Mouse (Mus musculus) heart, embryonic 16.5 days (tissue): ENCODE measurements around the gene 1700001C19Rik. TPM values are rescaled to one million over a fixed set of nuclear protein-coding genes. Genes with fewer than 3 reads are reported as not detected.

Experiments used
- ATAC-seq: fragments of 200-750 bp; cut with Nextera tagmentation; replicated peaks from 2 replicates; pipeline ENCODE4 v1.8.0; 2017; ENCODE audit warnings: moderate number of reproducible peaks; ENCODE audit not compliant: insufficient read depth, low FRiP score; ENCODE audit errors: extremely low read depth
- H3K27ac ChIP-seq: fragments of 300-500 bp; sonication (generic); 2 replicates; pipeline ENCODE4 v1.5.1; 2014; ENCODE audit warnings: mild to moderate bottlenecking, low read length, control low read depth, moderate library complexity
- H3K27me3 ChIP-seq: fragments of 300-500 bp; sonication (generic); 2 replicates; pipeline ENCODE4 v1.6.1; 2014; ENCODE audit warnings: low read length, mixed read lengths; ENCODE audit not compliant: control insufficient read depth, insufficient read depth
- H3K36me3 ChIP-seq: fragments of 300-500 bp; sonication (generic); 2 replicates; pipeline ENCODE4 v1.6.1; 2014; ENCODE audit not compliant: control insufficient read depth, insufficient read depth
- H3K4me1 ChIP-seq: fragments of 300-500 bp; sonication (generic); 2 replicates; pipeline ENCODE4 v1.6.1; 2014; ENCODE audit warnings: low read length, mixed read lengths; ENCODE audit not compliant: control insufficient read depth, insufficient read depth
- H3K4me2 ChIP-seq: fragments of 300-500 bp; sonication (generic); 2 replicates; pipeline ENCODE4 v1.6.1; 2014; ENCODE audit warnings: low read depth, mild to moderate bottlenecking, control low read depth, low read length
- H3K4me3 ChIP-seq: fragments of 300-500 bp; sonication (generic); 2 replicates; pipeline ENCODE4 v1.5.1; 2014; ENCODE audit warnings: mild to moderate bottlenecking, control low read depth, low read length
- H3K9ac ChIP-seq: fragments of 300-500 bp; sonication (generic); 2 replicates; pipeline ENCODE4 v1.6.1; 2014; ENCODE audit warnings: low read length, control low read depth
- H3K9me3 ChIP-seq: fragments of 300-500 bp; sonication (generic); replicated peaks from 2 replicates; pipeline ENCODE4 v1.6.1; 2016; ENCODE audit warnings: low read length; ENCODE audit not compliant: control insufficient read depth
- WGBS: fragments of 180-500 bp; shearing (Covaris S2); extraction: QIAGEN DNeasy Blood & Tissue Kit; methylation state at CpG from one replicate; pipeline ENCODE4 v1.1.7; 2014; 5-methylcytosine and 5-hydroxymethylcytosine counted together
- polyA plus RNA-seq: library from polyadenylated mRNA; unstranded; fragments of >200 nt; fragmentation: Nextera tagmentation; extraction: Ambion mirVana; gene quantifications from 2 replicates; pipeline ENCODE4 v1.2.1, GENCODE M21; 2015

Gene 1700001C19Rik
- polyA plus RNA-seq, 1 experiment from 2014 or later = 0.64 TPM

DNA sequence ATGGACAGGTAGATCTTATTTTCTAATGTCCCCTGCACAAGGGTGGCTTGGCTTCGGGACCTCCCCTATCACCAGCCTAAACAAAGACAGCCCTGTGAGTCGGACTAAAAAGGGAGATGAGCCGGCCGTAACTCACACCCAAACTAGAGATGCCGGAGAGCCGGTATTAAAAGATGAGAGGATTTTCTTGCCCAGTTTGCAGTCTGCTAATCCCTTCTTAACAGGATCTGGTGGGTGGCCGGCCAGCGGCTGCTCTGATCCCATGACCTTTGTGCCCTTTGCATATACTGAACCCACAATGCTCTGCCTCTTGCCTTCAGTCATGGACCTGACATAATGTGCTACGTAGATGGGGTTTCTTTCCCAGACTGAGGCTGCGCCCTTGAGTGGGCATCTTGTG is 36.7 kb downstream of the 1700001C19Rik start, which contains the start of gene Guca1a:
Gene Guca1a, minus strand, starts transcription at position 134 of the 400 bp plus-strand sequence.
- 59% methylated on average over 10 of the region's 10 CpGs for WGBS

DNA sequence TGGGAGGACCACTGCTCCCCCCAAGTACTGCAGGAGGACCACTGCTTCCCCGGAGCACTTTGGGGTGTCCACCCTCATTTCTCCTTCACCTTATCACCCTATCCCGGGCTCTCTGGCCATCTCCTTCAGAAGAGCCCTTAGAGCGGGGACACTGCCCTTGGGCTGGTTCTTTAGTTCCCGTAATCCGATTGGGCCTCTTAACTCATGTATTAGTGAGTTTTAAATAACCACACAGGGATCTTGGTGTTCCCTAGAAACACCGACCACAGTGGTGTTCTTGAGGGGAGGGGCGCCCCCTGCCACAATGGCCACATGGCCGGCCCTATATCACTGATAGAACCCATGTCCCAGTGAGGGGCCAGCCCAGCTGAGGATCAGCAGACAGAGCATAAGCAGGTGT is 38.1 kb downstream of the 1700001C19Rik start:
- no peak overlapping the region for H3K4me2 ChIP-seq
- no peak for ATAC-seq
- no peaks in the 10 kb centered on the region for H3K9me3 ChIP-seq
- H3K4me1 ChIP-seq = peaks cover 6% of the 10 kb centered on the region; the same call in 1 of the 2 replicates
- 76% methylated on average over 8 of the region's 8 CpGs for WGBS
- H3K36me3 ChIP-seq = no peaks in the 10 kb centered on the region
- peaks cover 8% of the 10 kb centered on the region; the same call in 1 of the 2 replicates for H3K27me3 ChIP-seq
- no peak overlapping the region for H3K27ac ChIP-seq
- no peak overlapping the region for H3K4me3 ChIP-seq
- no peak overlapping the region for H3K9ac ChIP-seq

More for the DNA sequence above, 36.7 kb downstream of the 1700001C19Rik start, which contains the start of gene Guca1a:
- no peak within 1 kb of the TSS for H3K27ac ChIP-seq
- no peak within 1 kb of the TSS for H3K4me2 ChIP-seq
- no peak within 1 kb of the TSS for H3K4me3 ChIP-seq
- H3K36me3 ChIP-seq = no peaks in the 10 kb centered on the region
- H3K4me1 ChIP-seq = no peaks in the 10 kb centered on the region
- H3K9me3 ChIP-seq = no peaks in the 10 kb centered on the region
- peaks cover 8% of the 10 kb centered on the region; the same call in 1 of the 2 replicates for H3K27me3 ChIP-seq
- no peak within 1 kb of the TSS for H3K9ac ChIP-seq
- ATAC-seq = no peak

DNA sequence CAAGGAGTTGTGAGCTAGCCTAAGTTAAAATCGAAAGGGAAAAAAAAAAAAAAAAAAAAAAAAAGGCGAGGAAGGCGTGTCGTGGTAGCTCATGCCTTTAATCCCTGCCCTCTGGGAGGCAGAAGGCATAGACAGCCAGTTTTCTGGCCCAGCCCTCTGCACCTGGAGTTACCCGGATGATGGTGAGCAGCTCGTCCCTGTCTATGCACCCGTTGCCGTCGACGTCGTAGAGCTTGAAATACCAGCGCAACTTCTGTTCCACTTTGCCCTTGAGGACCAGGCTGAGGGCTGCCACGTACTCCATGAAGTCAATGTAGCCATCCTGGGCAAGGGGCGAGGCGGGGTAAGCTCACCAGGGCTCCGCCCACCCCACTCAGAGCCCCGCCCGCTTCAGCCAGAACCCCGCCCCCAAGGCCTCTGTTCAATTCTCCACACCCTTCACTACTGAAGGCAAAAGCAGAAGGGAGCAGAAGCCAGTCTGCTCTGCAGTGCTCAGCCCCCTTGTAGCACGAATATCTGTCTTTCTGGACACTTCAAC is 41.7 kb downstream of the 1700001C19Rik start:
- Histone ChIP-seq H3K27ac (no peak overlapping the region), H3K36me3 (no peaks in the 10 kb centered on the region), H3K4me1 (peaks cover 6% of the 10 kb centered on the region; the same call in 1 of the 2 replicates), H3K4me3 (peak overlapping the region; percentile 46), H3K9ac (peak overlapping the region; percentile 15; the same call in 1 of the 2 replicates), H3K9me3 (no peaks in the 10 kb centered on the region), H3K27me3 (peaks cover 6% of the 10 kb centered on the region), H3K4me2 (peak overlapping the region; percentile 64)
- 3% methylated on average over 19 of the region's 20 CpGs for WGBS
- ATAC-seq = peak; percentile 70

DNA sequence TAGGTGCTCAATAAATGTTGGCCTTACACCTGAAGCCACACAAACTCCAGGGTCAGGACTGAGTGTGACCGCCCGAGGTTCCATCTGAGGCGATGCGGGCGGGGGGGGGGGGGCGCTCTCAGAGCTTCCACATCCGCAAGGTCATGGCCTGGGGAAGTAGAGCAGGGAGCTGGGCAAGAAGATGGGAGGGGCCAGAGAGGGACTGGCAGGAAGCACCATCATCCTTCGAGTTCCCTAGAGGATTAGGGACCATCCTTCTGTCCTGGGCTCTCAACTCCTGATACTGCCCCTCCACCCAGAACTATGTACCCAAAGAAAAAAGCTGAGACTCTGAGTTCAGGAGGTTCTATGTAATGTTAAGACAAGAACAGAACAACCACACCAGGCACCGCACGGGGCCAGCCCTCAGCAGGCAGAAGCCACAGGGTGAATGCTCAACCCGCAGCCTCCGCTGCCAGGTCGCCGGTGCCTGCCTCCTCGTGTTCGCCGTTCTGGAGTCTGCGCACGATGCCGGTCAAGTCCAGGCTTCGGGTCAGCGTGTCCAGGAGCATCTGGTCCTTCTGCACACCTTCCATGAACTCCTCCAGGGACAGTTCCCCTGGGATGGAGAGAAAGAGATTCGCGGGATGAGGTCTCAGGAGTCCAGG is 42.8 kb downstream of the 1700001C19Rik start:
- ATAC-seq = 0 out of 2 replicates have a peak, but pooled peaks have one; percentile 21
- no peak overlapping the region for H3K9ac ChIP-seq
- peak overlapping the region; percentile 64 for H3K4me2 ChIP-seq
- 19% methylated on average over 24 of the region's 24 CpGs for WGBS
- H3K27ac ChIP-seq = no peak overlapping the region
- no peaks in the 10 kb centered on the region for H3K9me3 ChIP-seq
- H3K27me3 ChIP-seq = peaks cover 5% of the 10 kb centered on the region
- H3K36me3 ChIP-seq = no peaks in the 10 kb centered on the region
- peaks cover 6% of the 10 kb centered on the region; the same call in 1 of the 2 replicates for H3K4me1 ChIP-seq
- peak overlapping the region; percentile 46 for H3K4me3 ChIP-seq

DNA sequence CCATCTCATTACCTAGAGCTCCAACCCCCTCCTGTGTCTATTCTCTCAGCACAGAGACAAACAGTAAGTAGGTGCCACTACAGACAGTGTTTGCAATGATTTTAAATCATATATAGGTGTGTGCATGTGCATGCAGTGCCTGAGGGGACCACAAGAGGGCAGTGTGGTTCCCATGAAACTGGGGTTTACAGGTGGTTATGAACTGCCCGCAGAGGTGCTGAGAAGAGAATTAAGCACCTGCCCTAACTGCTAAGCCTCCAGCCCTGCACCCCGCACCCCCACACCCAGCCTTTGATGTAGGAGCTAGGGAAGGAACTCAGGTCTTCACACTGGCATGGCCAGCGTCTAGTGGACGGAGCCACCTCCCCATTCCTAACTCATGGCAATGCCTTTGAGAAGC is 50.5 kb downstream of the 1700001C19Rik start:
- Histone ChIP-seq H3K9me3 (peaks cover 5% of the 10 kb centered on the region; the same call in 1 of the 2 replicates), H3K27ac (no peak overlapping the region), H3K36me3 (0 out of 2 replicates have a peak, but pooled peaks cover 3% of the 10 kb centered on the region), H3K4me2 (no peak overlapping the region), H3K4me1 (no peaks in the 10 kb centered on the region), H3K4me3 (no peak overlapping the region), H3K9ac (no peak overlapping the region), H3K27me3 (no peaks in the 10 kb centered on the region; the same call in 1 of the 2 replicates)
- ATAC-seq = no peak
- WGBS = 58% methylated on average over 4 of the region's 4 CpGs

DNA sequence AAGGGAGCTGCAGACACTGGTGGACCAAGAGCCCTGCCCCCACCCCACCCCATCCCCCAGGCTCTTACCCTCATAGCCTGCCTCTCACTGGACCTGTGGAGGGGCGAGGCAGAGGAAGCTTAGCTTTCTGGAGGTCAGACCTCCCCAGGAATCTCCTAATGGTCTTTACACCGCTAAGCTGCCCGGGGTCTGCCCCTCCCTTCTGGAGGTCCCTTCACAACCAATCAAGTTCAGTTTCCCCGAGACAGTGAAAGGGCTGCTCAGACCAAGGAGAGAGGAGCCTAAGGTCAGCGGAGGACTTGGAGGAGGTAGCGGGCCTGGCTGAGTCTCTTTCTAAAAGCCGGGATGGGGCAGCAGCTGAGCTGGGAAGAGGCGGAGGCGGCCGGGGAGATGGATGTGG is 52.0 kb downstream of the 1700001C19Rik start, which contains the start of gene Guca1b:
Gene Guca1b, plus strand, starts transcription at position 249 of the 400 bp plus-strand sequence.
- peaks cover 5% of the 10 kb centered on the region; the same call in 1 of the 2 replicates for H3K9me3 ChIP-seq
- H3K27me3 ChIP-seq = no peaks in the 10 kb centered on the region
- H3K4me3 ChIP-seq = no peak within 1 kb of the TSS
- peaks cover 7% of the 10 kb centered on the region; the same call in 1 of the 2 replicates for H3K36me3 ChIP-seq
- no peak for ATAC-seq
- 45% methylated on average over 10 of the region's 10 CpGs for WGBS
- no peaks in the 10 kb centered on the region for H3K4me1 ChIP-seq
- no peak within 1 kb of the TSS for H3K27ac ChIP-seq
- no peak within 1 kb of the TSS for H3K9ac ChIP-seq
- H3K4me2 ChIP-seq = no peak within 1 kb of the TSS

DNA sequence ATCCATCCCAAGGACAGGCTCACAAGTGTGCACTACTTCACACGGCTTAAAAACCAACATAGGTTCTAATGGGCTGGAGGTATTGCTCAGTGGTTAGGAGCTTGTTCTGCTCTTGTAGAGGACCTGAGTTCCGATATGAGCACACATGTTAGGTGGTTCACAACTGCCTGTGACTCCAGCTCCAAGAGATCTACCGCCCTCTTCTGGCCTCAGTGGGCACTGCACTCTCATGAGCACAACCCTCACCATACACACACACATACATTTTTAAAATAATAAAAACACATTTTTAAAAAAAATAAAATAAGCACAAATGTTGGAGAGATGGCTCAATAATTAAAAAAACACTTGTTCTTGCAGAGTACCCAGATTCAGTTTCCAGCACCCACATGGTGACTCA is 53.1 kb downstream of the 1700001C19Rik start:
- Histone ChIP-seq H3K36me3 (peaks cover 16% of the 10 kb centered on the region), H3K9ac (no peak overlapping the region), H3K9me3 (peaks cover 5% of the 10 kb centered on the region; the same call in 1 of the 2 replicates), H3K27me3 (no peaks in the 10 kb centered on the region), H3K4me2 (no peak overlapping the region), H3K4me3 (no peak overlapping the region), H3K27ac (no peak overlapping the region), H3K4me1 (no peaks in the 10 kb centered on the region)
- WGBS = 90% methylated on average over 3 of the region's 3 CpGs
- ATAC-seq = no peak

DNA sequence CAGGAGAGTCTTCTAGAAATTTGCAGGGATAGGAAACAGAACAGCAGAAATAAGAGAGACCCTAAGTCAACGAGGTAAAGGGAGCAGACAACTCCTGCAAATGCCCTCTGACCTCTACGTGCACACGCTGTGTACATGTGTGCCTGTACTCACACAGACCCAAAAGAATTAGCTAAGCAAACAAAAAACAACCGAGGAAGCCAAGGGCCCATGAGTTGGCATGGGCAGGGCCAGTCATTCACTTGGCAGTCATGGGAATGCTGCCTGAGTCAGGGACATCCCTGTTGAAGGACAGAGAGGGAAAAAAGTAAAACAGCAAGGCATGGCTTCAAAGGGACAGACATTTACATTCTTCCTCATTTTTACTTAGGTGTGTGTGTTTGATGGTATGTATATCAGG is 53.9 kb downstream of the 1700001C19Rik start:
- ATAC-seq = no peak
- Histone ChIP-seq H3K36me3 (peaks cover 22% of the 10 kb centered on the region), H3K27ac (no peak overlapping the region), H3K4me3 (no peak overlapping the region), H3K4me1 (no peaks in the 10 kb centered on the region), H3K4me2 (no peak overlapping the region), H3K9me3 (peaks cover 5% of the 10 kb centered on the region; the same call in 1 of the 2 replicates), H3K9ac (no peak overlapping the region), H3K27me3 (no peaks in the 10 kb centered on the region)
- 88% methylated on average over 4 of the region's 4 CpGs for WGBS

DNA sequence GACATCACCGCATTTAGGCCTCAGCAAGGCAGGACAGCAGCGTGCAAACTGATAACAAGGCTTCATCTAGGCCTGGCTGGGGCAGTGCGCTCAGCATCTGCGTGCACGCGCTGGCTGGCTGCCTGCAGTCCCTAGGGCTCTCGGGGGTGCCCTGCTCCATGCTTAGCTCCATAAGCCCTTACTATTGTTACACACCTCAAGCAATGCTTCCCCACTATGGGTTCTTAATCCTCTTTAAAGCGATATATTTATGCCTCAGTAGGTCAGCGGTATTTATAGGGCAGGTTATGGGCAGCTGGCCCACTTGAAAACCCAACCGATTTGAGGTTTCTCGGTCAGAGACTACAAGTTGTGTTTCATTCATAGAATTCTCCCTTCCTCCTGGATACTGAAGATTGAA is 55.3 kb downstream of the 1700001C19Rik start:
- Histone ChIP-seq H3K9me3 (peaks cover 5% of the 10 kb centered on the region; the same call in 1 of the 2 replicates), H3K4me2 (no peak overlapping the region), H3K9ac (no peak overlapping the region), H3K27me3 (no peaks in the 10 kb centered on the region), H3K27ac (no peak overlapping the region), H3K4me3 (no peak overlapping the region), H3K36me3 (peaks cover 24% of the 10 kb centered on the region), H3K4me1 (no peaks in the 10 kb centered on the region)
- ATAC-seq = no peak
- WGBS = 72% methylated on average over 11 of the region's 11 CpGs
